Mouse (Mus musculus): Measurements from ENCODE around the gene Phf21b. TPM values are rescaled to one million over a fixed set of nuclear protein-coding genes. Genes with fewer than 3 reads are reported as not detected.

Gene Phf21b
- total and polyA plus RNA-seq, 3 experiments, result 1.3 to 5.3 (median 2.2) TPM

GRCm38 (mm10) chr15:84853261-84854137 is 2.4 kb downstream of the Phf21b start:
- peak overlapping the region; percentile 67 for H3K4me2 ChIP-seq (ENCODE audit: insufficient read depth, low read depth, poor library complexity, severe bottlenecking)
- dilution Hi-C loops (cut with MboI; ENCODE audit: extremely low pct_ligation_motif_present, extremely low pct_unique_long_range_greater_than_20kb, low sequenced_read_pairs) (no loop called here), in situ Hi-C loops (cut with MboI; ENCODE audit: low pct_ligation_motif_present, low pct_unique_long_range_greater_than_20kb, low sequenced_read_pairs) (no loop called here)
- no peak for TF ChIP-seq IRF4 (IDR thresholded peaks at IDR 0.05; ENCODE audit: low read depth, low read length)
- TF ChIP-seq GABPA (IDR thresholded peaks at IDR 0.05; ENCODE audit: insufficient replicate concordance, low read depth, low read length), result no peak
- no peak for TF ChIP-seq E2F4 (IDR thresholded peaks at IDR 0.05; ENCODE audit: insufficient replicate concordance, low read depth, low read length)
- no peak for TF ChIP-seq UBTF (IDR thresholded peaks at IDR 0.05; ENCODE audit: low read depth, low read length)
- no peak for TF ChIP-seq TCF12 (IDR thresholded peaks at IDR 0.05; ENCODE audit: low read depth, low read length)
- peaks cover 0 to 17% of the 10 kb centered on the region in 2 experiments for H3K36me3 ChIP-seq (replicated peaks in 1 of 2; ENCODE audit: control insufficient read depth in 1 of 2, insufficient read depth in 1 of 2, low read length in 1 of 2)
- peaks cover 9% of the 10 kb centered on the region for H3K27me3 ChIP-seq (replicated peaks)
- H3K9ac ChIP-seq (ENCODE audit: insufficient read depth, low read depth), result no peak overlapping the region
- H3K4me1 ChIP-seq (ENCODE audit: control insufficient read depth in 1 of 2, insufficient read depth in 2 of 2), result peaks cover 12 to 37% of the 10 kb centered on the region in 2 experiments
- no peak overlapping the region for H3K27ac ChIP-seq (ENCODE audit: insufficient read depth, low read depth)
- no peaks in the 10 kb centered on the region for H3K79me2 ChIP-seq (replicated peaks; ENCODE audit: control insufficient read depth, extremely low read depth, insufficient read depth, poor library complexity, severe bottlenecking)
- peak overlapping the region in 1 of 3 experiments; percentile 11 for H3K4me3 ChIP-seq (replicated peaks in 1 of 3; ENCODE audit: low read depth in 2 of 3, low read length in 2 of 3, poor library complexity in 1 of 3)
- peaks cover 3% of the 10 kb centered on the region for H3K9me3 ChIP-seq (replicated peaks; ENCODE audit: low read length)
- DNase-seq (ENCODE audit: extremely low read depth), result no peak

DNA sequence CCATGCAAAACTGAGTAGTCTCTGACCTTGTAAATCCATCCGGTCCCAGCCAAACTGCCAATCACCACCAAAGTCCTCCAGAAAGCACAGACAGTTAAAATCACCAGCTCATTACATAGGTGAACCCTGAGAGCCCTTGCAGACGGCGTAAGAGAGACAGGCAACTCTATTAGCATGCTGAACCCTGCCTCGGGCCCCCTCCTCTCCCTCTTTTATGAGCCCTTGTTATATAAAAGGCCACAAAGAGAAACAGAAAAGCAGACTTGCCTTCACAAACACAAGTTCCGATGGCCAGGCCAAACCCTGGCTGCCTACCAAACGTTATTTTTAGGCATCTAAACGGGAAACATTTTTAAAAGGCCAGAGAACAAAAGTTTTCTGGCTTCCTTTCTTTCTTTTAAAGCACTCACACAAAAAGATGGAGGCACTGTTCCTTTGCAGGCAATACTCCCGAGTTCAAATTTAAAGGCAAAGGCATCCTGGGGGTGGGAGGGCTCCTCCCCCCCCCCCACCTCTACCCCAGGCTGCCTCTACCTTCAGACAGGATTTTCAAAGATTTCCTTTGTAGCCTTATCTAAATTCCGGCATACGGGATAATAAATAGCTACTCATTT is 3.3 kb downstream of the Phf21b start:
- Histone ChIP-seq H3K27me3 (replicated peaks) (peaks cover 7% of the 10 kb centered on the region), H3K4me1 (ENCODE audit: control insufficient read depth in 1 of 2, insufficient read depth in 2 of 2) (peaks cover 21 to 47% of the 10 kb centered on the region in 2 experiments), H3K36me3 (replicated peaks in 1 of 2; ENCODE audit: control insufficient read depth in 1 of 2, insufficient read depth in 1 of 2, low read length in 1 of 2) (peaks cover 0 to 19% of the 10 kb centered on the region in 2 experiments), H3K79me2 (replicated peaks; ENCODE audit: control insufficient read depth, extremely low read depth, insufficient read depth, poor library complexity, severe bottlenecking) (no peaks in the 10 kb centered on the region), H3K4me2 (ENCODE audit: insufficient read depth, low read depth, poor library complexity, severe bottlenecking) (no peak overlapping the region), H3K4me3 (replicated peaks in 1 of 3; ENCODE audit: low read depth in 2 of 3, low read length in 2 of 3, poor library complexity in 1 of 3) (no peak overlapping the region), H3K9me3 (replicated peaks; ENCODE audit: low read length) (peaks cover 3% of the 10 kb centered on the region), H3K9ac (ENCODE audit: insufficient read depth, low read depth) (no peak overlapping the region), H3K27ac (ENCODE audit: insufficient read depth, low read depth) (no peak overlapping the region)
- dilution Hi-C loops (cut with MboI; ENCODE audit: extremely low pct_ligation_motif_present, extremely low pct_unique_long_range_greater_than_20kb, low sequenced_read_pairs), result no loop called here
- in situ Hi-C loops (cut with MboI; ENCODE audit: low pct_ligation_motif_present, low pct_unique_long_range_greater_than_20kb, low sequenced_read_pairs), result no loop called here
- no peak for DNase-seq (ENCODE audit: extremely low read depth)
- TF ChIP-seq ZKSCAN1 (IDR thresholded peaks at IDR 0.05; ENCODE audit: borderline replicate concordance, low read depth, low read length) (no peak), EP300 (IDR thresholded peaks at IDR 0.05; ENCODE audit: low read length) (no peak), MAFK (IDR thresholded peaks at IDR 0.05; ENCODE audit: insufficient replicate concordance, low read length) (no peak), USF1 (IDR thresholded peaks at IDR 0.05; ENCODE audit: low read depth, low read length) (no peak), SIN3A (IDR thresholded peaks at IDR 0.05; ENCODE audit: low read length) (no peak), GABPA (IDR thresholded peaks at IDR 0.05; ENCODE audit: insufficient replicate concordance, low read depth, low read length) (no peak), BHLHE40 (IDR thresholded peaks at IDR 0.05; ENCODE audit: low read depth, low read length) (no peak), HCFC1 (IDR thresholded peaks at IDR 0.05; ENCODE audit: low read depth, low read length) (no peak), USF2 (conservative IDR thresholded peaks at IDR 0.05; ENCODE audit: low read depth, low read length) (no peak), NRF1 (IDR thresholded peaks at IDR 0.05; ENCODE audit: low read depth, low read length) (no peak), NELFE (IDR thresholded peaks at IDR 0.05; ENCODE audit: low read depth, low read length) (no peak), MXI1 (IDR thresholded peaks at IDR 0.05; ENCODE audit: low read depth, low read length) (no peak), IRF4 (IDR thresholded peaks at IDR 0.05; ENCODE audit: low read depth, low read length) (no peak)
